Mouse (Mus musculus) midbrain, embryonic 13.5 days (tissue): ENCODE measurements around the gene Mdk. TPM values are rescaled to one million over a fixed set of nuclear protein-coding genes. Genes with fewer than 3 reads are reported as not detected.

ENCODE experiments used
- ATAC-seq: fragments of 200-750 bp; cut with Nextera tagmentation; 2 replicates; pipeline ENCODE4 v1.8.0; 2017; ENCODE audit warnings: mild to moderate bottlenecking, moderate TSS enrichment, moderate library complexity
- H3K27ac ChIP-seq: fragments of 300-500 bp; sonication (generic); 2 replicates; pipeline ENCODE4 v1.5.1; 2015; ENCODE audit warnings: inconsistent platforms, mild to moderate bottlenecking, moderate library complexity
- H3K27me3 ChIP-seq: fragments of 300-500 bp; sonication (generic); 2 replicates; pipeline ENCODE4 v1.6.1; 2015; ENCODE audit warnings: mild to moderate bottlenecking, inconsistent platforms
- H3K36me3 ChIP-seq: fragments of 300-500 bp; sonication (generic); 2 replicates; pipeline ENCODE4 v1.6.1; 2015; ENCODE audit warnings: mild to moderate bottlenecking, inconsistent platforms
- H3K4me1 ChIP-seq: fragments of 300-500 bp; sonication (generic); replicated peaks from 2 replicates; pipeline ENCODE4 v1.6.1; 2015; ENCODE audit warnings: inconsistent platforms
- H3K4me2 ChIP-seq: fragments of 300-500 bp; sonication (generic); replicated peaks from 2 replicates; pipeline ENCODE4 v1.6.1; 2015; ENCODE audit warnings: moderate library complexity, mild to moderate bottlenecking, inconsistent platforms
- H3K4me3 ChIP-seq: fragments of 300-500 bp; sonication (generic); replicated peaks from 2 replicates; pipeline ENCODE4 v1.5.1; 2015; ENCODE audit warnings: mild to moderate bottlenecking, inconsistent platforms
- H3K9ac ChIP-seq: fragments of 300-500 bp; sonication (generic); replicated peaks from 2 replicates; pipeline ENCODE4 v1.6.1; 2015; ENCODE audit warnings: mild to moderate bottlenecking, inconsistent platforms
- H3K9me3 ChIP-seq: fragments of 300-500 bp; sonication (generic); 2 replicates; pipeline ENCODE4 v1.6.1; 2016; ENCODE audit warnings: mild to moderate bottlenecking, inconsistent platforms
- WGBS: fragments of 180-500 bp; shearing (Covaris S2); methylation state at CpG from one replicate; pipeline ENCODE4 v1.1.7; 2015; 5-methylcytosine and 5-hydroxymethylcytosine counted together
- polyA plus RNA-seq: library from polyadenylated mRNA; unstranded; fragments of >200 nt; fragmentation: Nextera tagmentation; extraction: Ambion mirVana; gene quantifications from 2 replicates; pipeline ENCODE4 v1.2.1, GENCODE M21; 2015

Mdk gene
- polyA plus RNA-seq, 1 experiment from 2014 or later: 354 TPM

GRCm38 (mm10) chr2:91928534-91929350 is 3.4 kb downstream of the Mdk start:
- Histone ChIP-seq H3K27ac (no peak overlapping the region), H3K4me1 (peaks cover 50% of the 10 kb centered on the region), H3K36me3 (no peaks in the 10 kb centered on the region; the same call in 1 of the 2 replicates), H3K4me3 (no peak overlapping the region), H3K27me3 (peaks cover 32% of the 10 kb centered on the region), H3K9me3 (no peaks in the 10 kb centered on the region), H3K9ac (no peak overlapping the region), H3K4me2 (no peak overlapping the region)
- 74% methylated on average over 23 of the region's 23 CpGs for WGBS
- no peak for ATAC-seq

DNA sequence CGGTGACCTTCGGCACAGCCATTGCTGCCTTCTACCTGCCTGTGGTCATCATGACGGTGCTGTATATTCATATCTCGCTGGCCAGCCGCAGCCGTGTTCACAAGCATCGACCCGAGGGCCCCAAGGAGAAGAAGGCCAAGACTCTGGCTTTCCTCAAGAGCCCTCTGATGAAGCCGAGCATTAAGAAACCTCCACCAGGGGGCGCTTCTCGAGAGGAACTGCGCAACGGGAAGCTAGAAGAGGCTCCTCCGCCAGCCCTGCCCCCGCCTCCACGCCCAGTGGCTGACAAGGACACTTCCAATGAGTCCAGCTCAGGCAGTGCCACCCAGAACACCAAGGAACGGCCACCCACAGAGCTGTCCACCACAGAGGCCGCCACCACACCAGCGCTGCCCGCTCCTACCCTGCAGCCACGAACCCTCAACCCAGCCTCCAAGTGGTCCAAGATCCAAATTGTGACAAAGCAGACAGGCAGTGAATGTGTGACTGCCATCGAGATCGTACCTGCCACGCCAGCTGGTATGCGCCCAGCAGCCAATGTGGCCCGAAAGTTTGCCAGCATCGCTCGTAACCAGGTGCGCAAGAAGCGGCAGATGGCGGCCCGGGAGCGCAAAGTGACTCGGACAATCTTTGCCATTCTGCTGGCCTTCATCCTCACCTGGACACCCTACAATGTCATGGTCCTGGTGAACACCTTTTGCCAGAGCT is 4.1 kb downstream of the Mdk start:
- Histone ChIP-seq H3K4me3 (no peak overlapping the region), H3K9me3 (no peaks in the 10 kb centered on the region), H3K36me3 (no peaks in the 10 kb centered on the region), H3K27me3 (peaks cover 38% of the 10 kb centered on the region), H3K27ac (no peak overlapping the region), H3K4me2 (0 out of 2 replicates have a peak overlapping the region, but pooled peaks have one; percentile 5), H3K4me1 (peaks cover 50% of the 10 kb centered on the region), H3K9ac (no peak overlapping the region)
- 51% methylated on average over 34 of the region's 34 CpGs for WGBS
- no peak for ATAC-seq

DNA sequence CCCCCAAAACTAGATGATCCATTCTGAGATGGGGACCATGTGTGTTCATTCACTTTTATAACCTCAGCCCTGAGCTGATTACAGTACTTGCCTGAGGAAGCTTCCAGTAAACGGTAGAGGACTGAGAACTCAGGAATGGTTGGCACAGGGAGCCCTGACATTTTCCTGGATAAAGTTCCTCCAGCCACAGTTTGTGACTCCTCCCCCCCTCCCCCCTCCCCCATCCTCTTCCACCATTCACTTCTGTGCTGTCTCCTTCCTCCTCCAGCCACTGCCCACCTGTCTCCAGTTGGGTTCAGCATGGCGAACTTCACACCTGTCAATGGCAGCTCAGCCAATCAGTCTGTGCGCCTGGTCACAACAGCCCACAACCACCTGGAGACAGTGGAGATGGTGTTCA is 5.1 kb downstream of the Mdk start, which contains the start of gene Chrm4:
Chrm4 (plus strand) TSS at position 301 of the 400 bp plus-strand sequence.
- WGBS: 95% methylated on average over 3 of the region's 3 CpGs
- Histone ChIP-seq H3K4me1 (peaks cover 48% of the 10 kb centered on the region), H3K9me3 (no peaks in the 10 kb centered on the region), H3K4me2 (0 out of 2 replicates have a peak within 1 kb of the TSS, but pooled peaks have one; percentile 5), H3K4me3 (no peak within 1 kb of the TSS), H3K27ac (no peak within 1 kb of the TSS), H3K9ac (no peak within 1 kb of the TSS), H3K27me3 (peaks cover 48% of the 10 kb centered on the region), H3K36me3 (no peaks in the 10 kb centered on the region)
- no peak for ATAC-seq

DNA sequence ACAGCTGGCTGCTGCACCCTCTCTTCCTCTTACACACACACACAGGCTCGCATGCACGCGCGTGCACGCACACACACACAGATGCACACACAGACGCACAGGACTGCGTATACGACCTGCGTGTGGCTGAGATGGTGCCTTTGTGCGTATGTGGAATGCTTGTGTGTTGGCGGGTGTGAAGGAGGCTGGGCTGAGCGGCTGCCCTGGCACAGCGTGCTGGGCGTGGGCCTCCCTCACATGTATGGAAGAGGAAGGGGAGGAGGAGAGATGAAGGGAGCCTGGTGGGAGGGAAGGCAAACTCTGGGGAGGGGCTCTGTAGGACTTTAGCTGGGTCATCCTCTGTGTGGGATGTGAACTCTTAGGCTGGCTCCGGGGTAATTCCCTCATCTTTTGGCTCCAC is 6.7 kb downstream of the Mdk start:
- H3K27me3 ChIP-seq: peaks cover 60% of the 10 kb centered on the region

GRCm38 (mm10) chr2:91924726-91925125 is 7.4 kb downstream of the Mdk start:
- Histone ChIP-seq H3K4me2 (no peak overlapping the region), H3K27me3 (peaks cover 67% of the 10 kb centered on the region), H3K9ac (no peak overlapping the region), H3K36me3 (peaks cover 1% of the 10 kb centered on the region; the same call in 1 of the 2 replicates), H3K4me3 (no peak overlapping the region), H3K9me3 (no peaks in the 10 kb centered on the region), H3K4me1 (peaks cover 40% of the 10 kb centered on the region), H3K27ac (no peak overlapping the region)
- no peak for ATAC-seq
- 77% methylated on average over 1 of the region's 1 CpGs for WGBS

More for the DNA sequence above, 6.7 kb downstream of the Mdk start:
- H3K4me1 ChIP-seq: peaks cover 45% of the 10 kb centered on the region
- H3K9me3 ChIP-seq: no peaks in the 10 kb centered on the region
- H3K4me3 ChIP-seq: no peak overlapping the region
- no peak overlapping the region for H3K4me2 ChIP-seq
- WGBS: 92% methylated on average over 15 of the region's 15 CpGs
- H3K9ac ChIP-seq: no peak overlapping the region
- ATAC-seq: no peak
- no peaks in the 10 kb centered on the region for H3K36me3 ChIP-seq
- no peak overlapping the region for H3K27ac ChIP-seq

- H3K9ac ChIP-seq: 0 out of 2 replicates have a peak overlapping the region, but pooled peaks have one; percentile 8
- peak overlapping the region; percentile 60 for H3K4me3 ChIP-seq
- 4% methylated on average over 54 of the region's 54 CpGs for WGBS
- H3K9me3 ChIP-seq: no peaks in the 10 kb centered on the region
- H3K4me1 ChIP-seq: peaks cover 29% of the 10 kb centered on the region
- H3K36me3 ChIP-seq: peaks cover 7% of the 10 kb centered on the region; the same call in 1 of the 2 replicates
- H3K27ac ChIP-seq: no peak overlapping the region
- peak overlapping the region; percentile 72 for H3K4me2 ChIP-seq
- ATAC-seq: no peak; the same call in 1 of the 2 replicates
- peaks cover 69% of the 10 kb centered on the region for H3K27me3 ChIP-seq
These were observed 8.4 kb downstream of the Mdk start for GRCm38 (mm10) chr2:91923415-91924337.

DNA sequence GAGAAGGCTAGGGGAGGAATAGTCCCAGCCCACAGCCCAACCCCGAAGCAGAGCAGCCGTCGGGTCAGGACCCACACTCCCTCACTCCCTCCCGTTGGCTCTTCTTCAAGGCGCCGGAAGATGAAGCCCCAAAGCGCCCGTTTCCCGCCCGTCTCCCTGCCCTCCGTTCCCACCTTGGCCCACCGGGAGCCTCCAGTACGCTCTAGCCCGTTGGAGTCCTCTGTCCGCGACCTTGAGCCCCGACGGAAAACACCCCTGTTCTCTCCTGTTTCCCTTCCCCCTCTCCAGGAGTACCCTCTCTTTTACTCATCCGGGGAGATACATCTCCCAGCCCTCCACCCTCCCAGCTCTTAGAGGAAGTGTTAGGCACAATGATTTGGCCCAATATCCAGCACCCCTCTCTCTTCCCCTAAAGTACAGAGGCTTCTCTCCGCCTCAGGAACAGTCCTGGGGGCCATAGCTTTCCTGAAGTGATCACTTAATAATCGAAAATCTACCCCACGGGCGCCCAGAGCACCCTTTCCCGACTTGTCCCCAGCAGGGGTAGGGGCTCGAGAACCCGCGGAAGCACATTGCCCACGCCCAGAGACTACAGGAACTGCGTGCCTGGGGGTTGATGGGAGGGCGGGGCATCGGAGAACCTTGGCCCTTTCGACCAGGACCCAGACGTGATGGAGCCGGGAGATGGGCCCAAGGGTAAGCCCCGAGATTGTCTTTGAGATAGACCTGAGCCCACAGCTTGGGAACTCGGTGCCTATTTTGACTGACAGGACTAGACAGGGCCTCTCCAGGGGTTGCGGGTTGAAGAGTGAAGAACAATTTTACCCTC is 9.3 kb downstream of the Mdk start:
- ATAC-seq: no peak
- peaks cover 67% of the 10 kb centered on the region for H3K27me3 ChIP-seq

GRCm38 (mm10) chr2:91921790-91922570 is 10.1 kb downstream of the Mdk start:
- Histone ChIP-seq H3K27ac (no peak overlapping the region), H3K4me3 (peak overlapping the region; percentile 60), H3K36me3 (peaks cover 24% of the 10 kb centered on the region), H3K4me1 (peaks cover 29% of the 10 kb centered on the region), H3K27me3 (peaks cover 67% of the 10 kb centered on the region), H3K4me2 (peak overlapping the region; percentile 72), H3K9me3 (no peaks in the 10 kb centered on the region), H3K9ac (peak overlapping the region; percentile 58)
- ATAC-seq: peak; percentile 75
- WGBS: under 1% methylated on average over 57 of the region's 64 CpGs

More for the DNA sequence above, 9.3 kb downstream of the Mdk start:
- WGBS: 2% methylated on average over 37 of the region's 37 CpGs
- Histone ChIP-seq H3K36me3 (peaks cover 16% of the 10 kb centered on the region), H3K9me3 (no peaks in the 10 kb centered on the region), H3K4me1 (peaks cover 29% of the 10 kb centered on the region), H3K9ac (peak overlapping the region; percentile 58), H3K4me3 (peak overlapping the region; percentile 60), H3K27ac (no peak overlapping the region), H3K4me2 (peak overlapping the region; percentile 72)

- peak; percentile 25 for ATAC-seq
- H3K27me3 ChIP-seq: peaks cover 64% of the 10 kb centered on the region
- 2% methylated on average over 31 of the region's 31 CpGs for WGBS
- no peak overlapping the region for H3K27ac ChIP-seq
- H3K9ac ChIP-seq: peak overlapping the region; percentile 58
- peak overlapping the region; percentile 72 for H3K4me2 ChIP-seq
- peaks cover 29% of the 10 kb centered on the region for H3K4me1 ChIP-seq
- H3K36me3 ChIP-seq: peaks cover 31% of the 10 kb centered on the region
- no peaks in the 10 kb centered on the region for H3K9me3 ChIP-seq
- peak overlapping the region; percentile 60 for H3K4me3 ChIP-seq
These were observed 10.8 kb downstream of the Mdk start for GRCm38 (mm10) chr2:91921181-91921789.

- Histone ChIP-seq H3K27me3 (peaks cover 53% of the 10 kb centered on the region), H3K4me1 (peaks cover 29% of the 10 kb centered on the region), H3K9me3 (no peaks in the 10 kb centered on the region), H3K4me2 (no peak overlapping the region), H3K27ac (no peak overlapping the region), H3K9ac (no peak overlapping the region), H3K4me3 (no peak overlapping the region), H3K36me3 (peaks cover 41% of the 10 kb centered on the region)
- WGBS: 80% methylated on average over 4 of the region's 4 CpGs
- ATAC-seq: no peak
These were observed 12.0 kb downstream of the Mdk start for GRCm38 (mm10) chr2:91920130-91920529.
